Mouse (Mus musculus) kidney, adult 2 months (tissue): ENCODE results near the gene Ovol1.

Experiments
- CTCF ChIP-seq: fragments of 200-500 bp; conservative IDR thresholded peaks from 2 replicates; pipeline ENCODE4 v1.5.1; 2011; ENCODE audit warnings: low read depth, mild to moderate bottlenecking, control low read depth, low read length, moderate library complexity, mixed read lengths; ENCODE audit not compliant: insufficient read depth, insufficient read length
- POLR2A ChIP-seq: fragments of 200-500 bp; IDR thresholded peaks from one replicate; pipeline ENCODE4 v1.6.1; 2011; ENCODE audit warnings: low read depth, low read length, control low read depth

DNA sequence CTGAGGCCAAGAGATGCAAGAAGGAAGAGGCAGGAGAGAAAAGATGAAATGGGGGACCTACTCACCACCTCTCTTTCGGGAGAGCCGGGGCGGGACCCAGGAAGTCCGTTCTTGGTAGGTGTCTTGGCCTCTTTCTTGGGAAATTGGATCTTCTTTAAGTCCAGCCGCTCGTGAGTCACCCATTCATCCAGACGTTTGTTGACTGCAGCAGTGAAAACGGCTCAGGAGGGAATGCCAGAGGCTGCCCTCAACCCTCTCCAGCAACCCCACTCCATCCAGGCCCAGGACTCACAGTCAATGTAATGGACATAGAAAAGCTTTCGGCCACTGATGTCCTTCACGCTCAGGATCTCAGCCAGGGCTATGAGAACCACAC, 48.7 kb upstream of the Ovol1 start:
- TF ChIP-seq CTCF (no peak), POLR2A (no peak)
